Mouse (Mus musculus) midbrain, postnatal 0 days (tissue): ENCODE results near the gene Trim16. TPM values are rescaled to one million over a fixed set of nuclear protein-coding genes. Genes with fewer than 3 reads are reported as not detected.
A peak's percentile ranks its signal among the peaks of the same experiment; 100 is the strongest.

ENCODE experiments used
- ATAC-seq: fragments of 200-750 bp; cut with Nextera tagmentation; 2 replicates; pipeline ENCODE4 v1.8.0; 2017; ENCODE audit warnings: moderate number of reproducible peaks, mild to moderate bottlenecking, moderate TSS enrichment, moderate library complexity; ENCODE audit not compliant: low FRiP score
- DNase-seq: peaks from one replicate; pipeline ENCODE4 v3.0.0-alpha.2; 2015; ENCODE audit warnings: low spot score
- H3K27ac ChIP-seq: fragments of 300-500 bp; sonication (generic); 2 replicates; pipeline ENCODE4 v1.5.1; 2014; ENCODE audit warnings: low read depth, mild to moderate bottlenecking, low read length, mixed read lengths
- H3K27me3 ChIP-seq: fragments of 300-500 bp; sonication (generic); 2 replicates; pipeline ENCODE4 v1.6.1; 2014; ENCODE audit warnings: low read length, control low read depth, mixed read lengths; ENCODE audit not compliant: insufficient read depth
- H3K36me3 ChIP-seq: fragments of 300-500 bp; sonication (generic); 2 replicates; pipeline ENCODE4 v1.6.1; 2014; ENCODE audit warnings: low read length, control low read depth, mixed read lengths; ENCODE audit not compliant: insufficient read depth
- H3K4me1 ChIP-seq: fragments of 300-500 bp; sonication (generic); 2 replicates; pipeline ENCODE4 v1.6.1; 2014; ENCODE audit warnings: mild to moderate bottlenecking, control low read depth, antibody characterized with exemption, low read length, mixed read lengths; ENCODE audit not compliant: insufficient read depth
- H3K4me2 ChIP-seq: fragments of 300-500 bp; sonication (generic); 2 replicates; pipeline ENCODE4 v1.6.1; 2014; ENCODE audit warnings: low read depth, mild to moderate bottlenecking, low read length, mixed read lengths; ENCODE audit not compliant: poor library complexity, severe bottlenecking
- H3K4me3 ChIP-seq: fragments of 300-500 bp; sonication (generic); 2 replicates; pipeline ENCODE4 v1.5.1; 2014; ENCODE audit warnings: low read depth, mild to moderate bottlenecking, low read length, moderate library complexity
- H3K9ac ChIP-seq: fragments of 300-500 bp; sonication (generic); replicated peaks from 2 replicates; pipeline ENCODE4 v1.6.1; 2014; ENCODE audit warnings: mild to moderate bottlenecking, low read length, moderate library complexity, mixed read lengths; ENCODE audit not compliant: poor library complexity, severe bottlenecking
- H3K9me3 ChIP-seq: fragments of 300-500 bp; sonication (generic); 2 replicates; pipeline ENCODE4 v1.6.1; 2016; ENCODE audit warnings: low read length, control low read depth
- CTCF ChIP-seq: IDR thresholded peaks from 2 replicates; pipeline ENCODE4 v1.5.1; 2016; ENCODE audit warnings: antibody characterized with exemption, mild to moderate bottlenecking
- WGBS: fragments of 180-500 bp; shearing (Covaris S2); extraction: QIAGEN DNeasy Blood & Tissue Kit; methylation state at CpG from one replicate; pipeline ENCODE4 v1.1.7; 2014; 5-methylcytosine and 5-hydroxymethylcytosine counted together
- polyA plus RNA-seq: library from polyadenylated mRNA; unstranded; fragments of >200 nt; fragmentation: Nextera tagmentation; extraction: Ambion mirVana; gene quantifications from 2 replicates; pipeline ENCODE4 v1.2.1, GENCODE M21; 2015
- total RNA-seq: library from RNA; depleted of rRNA; stranded (reverse); fragments of >200 nt; gene quantifications from 2 replicates; pipeline ENCODE4 v1.2.3, GENCODE M21; 2014

Gene Trim16
- total and polyA plus RNA-seq, 2 experiments from 2014 or later = 5.8 to 7.1 TPM

- ATAC-seq = no peak
- H3K4me3 ChIP-seq = no peak overlapping the region
- H3K4me1 ChIP-seq = no peaks in the 10 kb centered on the region
- no peak overlapping the region for H3K27ac ChIP-seq
- 76% methylated on average over 4 of the region's 4 CpGs for WGBS
- no peak overlapping the region for H3K4me2 ChIP-seq
- H3K36me3 ChIP-seq = no peaks in the 10 kb centered on the region
- no peak overlapping the region for H3K9ac ChIP-seq
- peak; percentile 66 for TF ChIP-seq CTCF
- no peaks in the 10 kb centered on the region for H3K27me3 ChIP-seq
- no peaks in the 10 kb centered on the region for H3K9me3 ChIP-seq
- DNase-seq = peak; percentile 35
Observed at GRCm38 (mm10) chr11:62809201-62809600, 10.8 kb upstream of the Trim16 start.

GRCm38 (mm10) chr11:62812268-62812667 lies 7.8 kb upstream of the Trim16 start:
- ATAC-seq = no peak
- H3K36me3 ChIP-seq = no peaks in the 10 kb centered on the region
- no peak overlapping the region for H3K4me3 ChIP-seq
- DNase-seq = no peak
- no peaks in the 10 kb centered on the region for H3K9me3 ChIP-seq
- no peaks in the 10 kb centered on the region for H3K4me1 ChIP-seq
- no peak for TF ChIP-seq CTCF
- no peak overlapping the region for H3K27ac ChIP-seq
- H3K27me3 ChIP-seq = no peaks in the 10 kb centered on the region
- no peak overlapping the region for H3K9ac ChIP-seq
- no peak overlapping the region for H3K4me2 ChIP-seq
- WGBS = 91% methylated on average over 6 of the region's 6 CpGs

GRCm38 (mm10) chr11:62813497-62813896 lies 6.5 kb upstream of the Trim16 start:
- DNase-seq (no peak), ATAC-seq (no peak)
- Histone ChIP-seq H3K9me3 (no peaks in the 10 kb centered on the region), H3K36me3 (no peaks in the 10 kb centered on the region), H3K27me3 (no peaks in the 10 kb centered on the region), H3K9ac (no peak overlapping the region), H3K4me3 (no peak overlapping the region), H3K27ac (no peak overlapping the region), H3K4me2 (no peak overlapping the region), H3K4me1 (no peaks in the 10 kb centered on the region)
- TF ChIP-seq CTCF = no peak
- WGBS = 62% methylated on average over 1 of the region's 1 CpGs

- H3K27ac ChIP-seq = no peak overlapping the region
- no peak for TF ChIP-seq CTCF
- ATAC-seq (no peak), DNase-seq (no peak)
- no peak overlapping the region for H3K4me2 ChIP-seq
- WGBS = 78% methylated on average over 6 of the region's 6 CpGs
- H3K9ac ChIP-seq = no peak overlapping the region
- H3K9me3 ChIP-seq = no peaks in the 10 kb centered on the region
- H3K4me1 ChIP-seq = no peaks in the 10 kb centered on the region
- no peaks in the 10 kb centered on the region for H3K27me3 ChIP-seq
- H3K36me3 ChIP-seq = no peaks in the 10 kb centered on the region
- no peak overlapping the region for H3K4me3 ChIP-seq
Observed at GRCm38 (mm10) chr11:62813970-62814624, 5.9 kb upstream of the Trim16 start.

- no peaks in the 10 kb centered on the region for H3K27me3 ChIP-seq
- H3K36me3 ChIP-seq = no peaks in the 10 kb centered on the region
- WGBS = 60% methylated on average over 4 of the region's 4 CpGs
- H3K4me1 ChIP-seq = no peaks in the 10 kb centered on the region
- H3K4me3 ChIP-seq = no peak overlapping the region
- no peak for ATAC-seq
- DNase-seq = no peak
- H3K9ac ChIP-seq = no peak overlapping the region
- H3K4me2 ChIP-seq = no peak overlapping the region
- no peak for TF ChIP-seq CTCF
- H3K27ac ChIP-seq = no peak overlapping the region
- H3K9me3 ChIP-seq = no peaks in the 10 kb centered on the region
Observed at GRCm38 (mm10) chr11:62814625-62815024, 5.4 kb upstream of the Trim16 start.

- no peak overlapping the region for H3K4me3 ChIP-seq
- H3K4me1 ChIP-seq = no peaks in the 10 kb centered on the region
- H3K36me3 ChIP-seq = no peaks in the 10 kb centered on the region
- no peak for DNase-seq
- no peak for TF ChIP-seq CTCF
- H3K9me3 ChIP-seq = no peaks in the 10 kb centered on the region
- no peaks in the 10 kb centered on the region for H3K27me3 ChIP-seq
- WGBS = 91% methylated on average over 1 of the region's 1 CpGs
- no peak overlapping the region for H3K27ac ChIP-seq
- H3K4me2 ChIP-seq = no peak overlapping the region
- ATAC-seq = no peak
- H3K9ac ChIP-seq = no peak overlapping the region
Observed at GRCm38 (mm10) chr11:62815438-62815837, 4.6 kb upstream of the Trim16 start.
